28 mouse cellular contexts compared by ENCODE assay signal in genomic region chr1:94904982-94905507, GRCm38 (mm10).
"Had no signal": no experiment of that assay in that cellular context is flagged by ENCODE, and none has a peak within 500 bp of the region (broad histone marks: within the 10 kb centered on the region; RNA-seq: fewer than 3 reads in every experiment).

No protein-coding gene starts in this region.

- H3K9ac ChIP-seq: embryonic facial prominence, embryonic 12.5 days; embryonic facial prominence, embryonic 13.5 days; embryonic facial prominence, embryonic 15.5 days; forebrain, embryonic 12.5 days; forebrain, embryonic 13.5 days; forebrain, embryonic 15.5 days; forebrain, postnatal 0 days had no signal

- H3K9me3 ChIP-seq: embryonic facial prominence, embryonic 10.5 days; embryonic facial prominence, embryonic 12.5 days; embryonic facial prominence, embryonic 13.5 days; embryonic facial prominence, embryonic 15.5 days; forebrain, embryonic 10.5 days; forebrain, embryonic 12.5 days; forebrain, embryonic 13.5 days; forebrain, embryonic 15.5 days had no signal

- H3K27ac ChIP-seq: embryonic facial prominence, embryonic 10.5 days; embryonic facial prominence, embryonic 12.5 days; embryonic facial prominence, embryonic 13.5 days; embryonic facial prominence, embryonic 15.5 days; forebrain, embryonic 10.5 days; forebrain, embryonic 12.5 days; forebrain, embryonic 13.5 days; forebrain, embryonic 15.5 days; gastrocnemius, adult 2 months had no signal

- DNase-seq: cerebellum, adult 18-20 months; cerebellum, adult 2 months; cerebellum, adult 8-10 months; cerebellum, adult 9-10 months; cerebellum, adult 9-11 months; cerebellum, postnatal 10 days; cerebellum, postnatal 14 days; cerebellum, postnatal 25 days; cerebellum, postnatal 36 days; embryo, embryonic 11 days; forebrain, postnatal 0 days; gastrocnemius, adult 2 months; gastrocnemius, postnatal 10 days; gastrocnemius, postnatal 14 days; gastrocnemius, postnatal 25 days; gastrocnemius, postnatal 36 days; heart, adult 11 months had no signal

- H3K27me3 ChIP-seq: embryonic facial prominence, embryonic 12.5 days; embryonic facial prominence, embryonic 13.5 days; embryonic facial prominence, embryonic 15.5 days; forebrain, embryonic 12.5 days; forebrain, embryonic 13.5 days; forebrain, embryonic 15.5 days had no signal

- H3K4me2 ChIP-seq: embryonic facial prominence, embryonic 12.5 days; embryonic facial prominence, embryonic 13.5 days; embryonic facial prominence, embryonic 15.5 days; forebrain, embryonic 12.5 days; forebrain, embryonic 13.5 days; forebrain, embryonic 15.5 days had no signal

- H3K36me3 ChIP-seq: embryonic facial prominence, embryonic 10.5 days; embryonic facial prominence, embryonic 12.5 days; embryonic facial prominence, embryonic 13.5 days; embryonic facial prominence, embryonic 15.5 days; forebrain, embryonic 10.5 days; forebrain, embryonic 12.5 days; forebrain, embryonic 15.5 days had no signal

- ATAC-seq: forebrain, embryonic 13.5 days; forebrain, embryonic 14.5 days; forebrain, embryonic 15.5 days; forebrain, embryonic 16.5 days; forebrain, postnatal 0 days had no signal

- H3K4me3 ChIP-seq: embryonic facial prominence, embryonic 10.5 days; embryonic facial prominence, embryonic 12.5 days; embryonic facial prominence, embryonic 13.5 days; embryonic facial prominence, embryonic 15.5 days; erythroblast, embryonic 14.5 days; forebrain, embryonic 10.5 days; forebrain, embryonic 12.5 days; forebrain, embryonic 13.5 days; forebrain, embryonic 15.5 days; gastrocnemius, adult 2 months had no signal

- H3K4me1 ChIP-seq: embryonic facial prominence, embryonic 10.5 days; embryonic facial prominence, embryonic 12.5 days; embryonic facial prominence, embryonic 13.5 days; embryonic facial prominence, embryonic 15.5 days; forebrain, embryonic 10.5 days; forebrain, embryonic 12.5 days; forebrain, embryonic 13.5 days; forebrain, embryonic 15.5 days had no signal
